Mouse (Mus musculus): ENCODE data around the gene Fchsd2. TPM values are rescaled to one million over a fixed set of nuclear protein-coding genes. Genes with fewer than 3 reads are reported as not detected.

Gene Fchsd2
- polyA plus RNA-seq, 1 experiment from 2014 or later = 20.1 TPM

DNA sequence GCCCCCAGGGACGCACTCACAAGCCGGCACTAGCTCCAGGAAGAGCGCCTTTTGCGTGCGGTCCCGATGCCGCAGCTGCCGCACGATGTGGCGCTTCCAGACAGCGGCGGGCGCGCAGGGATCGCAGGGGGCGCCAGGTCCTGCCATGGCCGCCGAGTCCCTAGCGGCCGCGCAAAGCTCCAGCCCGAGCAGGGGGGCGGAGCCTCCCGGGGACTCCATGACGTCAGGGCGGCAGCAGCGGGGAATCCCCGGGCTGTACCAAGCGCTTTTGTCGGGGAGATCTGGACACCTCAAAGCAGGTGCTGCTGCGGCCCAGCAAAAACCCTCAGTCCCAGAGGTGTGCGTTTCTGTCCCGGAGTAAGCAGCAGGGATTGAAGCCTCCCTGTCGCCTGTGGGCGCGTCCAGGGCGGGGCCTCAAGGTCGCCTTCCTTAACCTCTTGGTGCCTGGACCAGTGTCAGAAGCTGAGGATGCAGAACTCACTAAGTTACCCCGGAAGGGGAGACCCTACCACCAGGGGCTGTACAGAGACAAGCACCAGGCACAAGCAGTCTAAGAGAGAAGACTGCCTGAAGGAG, 209.3 kb downstream of the Fchsd2 start, which contains the start of gene Atg16l2:
Gene Atg16l2, minus strand, starts transcription at position 371 of the 576 bp plus-strand sequence.
- peak; percentile 71 for TF ChIP-seq CTCF (IDR thresholded peaks at IDR 0.05; ENCODE audit: low read depth)
- Histone ChIP-seq H3K27ac (ENCODE audit: low read depth, low read length) (peak within 1 kb of the TSS; percentile 54), H3K27me3 (replicated peaks; ENCODE audit: control insufficient read depth, insufficient read depth, low read length) (no peaks in the 10 kb centered on the region), H3K9me3 (ENCODE audit: control insufficient read depth) (no peaks in the 10 kb centered on the region), H3K4me1 (replicated peaks; ENCODE audit: control insufficient read depth, insufficient read depth, low read length) (peaks cover 3% of the 10 kb centered on the region; the same call in 1 of the 2 replicates), H3K36me3 (ENCODE audit: control insufficient read depth, insufficient read depth) (no peaks in the 10 kb centered on the region), H3K9ac (ENCODE audit: low read depth, low read length) (peak within 1 kb of the TSS; percentile 73), H3K4me2 (replicated peaks; ENCODE audit: low read depth) (peak within 1 kb of the TSS; percentile 96), H3K4me3 (ENCODE audit: low read depth, low read length) (peak within 1 kb of the TSS; percentile 75)
- peak; percentile 92 for ATAC-seq
- WGBS = under 1% methylated on average over 39 of the region's 39 CpGs

DNA sequence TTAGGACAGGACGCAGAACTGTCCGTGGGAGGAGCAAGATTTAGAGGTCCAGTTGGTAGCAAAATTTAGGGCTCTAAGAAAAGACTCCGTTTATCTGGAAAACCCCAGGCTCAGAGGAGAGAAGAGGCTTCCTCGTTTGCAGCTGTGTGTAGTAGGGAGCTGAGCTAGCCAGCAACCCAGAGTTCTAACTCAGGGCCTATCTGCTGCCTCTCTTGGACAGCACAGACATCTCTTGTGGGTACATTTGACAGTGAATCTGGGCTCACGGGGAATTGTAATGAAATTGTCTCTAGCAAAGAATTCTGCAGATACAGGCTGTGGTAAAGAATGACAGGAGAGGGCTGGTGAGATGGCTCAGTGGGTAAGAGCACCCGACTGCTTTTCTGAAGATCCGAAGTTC, 210.0 kb downstream of the Fchsd2 start:
- TF ChIP-seq CTCF (IDR thresholded peaks at IDR 0.05; ENCODE audit: low read depth) = no peak
- Histone ChIP-seq H3K4me2 (replicated peaks; ENCODE audit: low read depth) (peak overlapping the region; percentile 96), H3K27me3 (replicated peaks; ENCODE audit: control insufficient read depth, insufficient read depth, low read length) (no peaks in the 10 kb centered on the region), H3K36me3 (ENCODE audit: control insufficient read depth, insufficient read depth) (no peaks in the 10 kb centered on the region), H3K4me1 (replicated peaks; ENCODE audit: control insufficient read depth, insufficient read depth, low read length) (no peaks in the 10 kb centered on the region; the same call in 1 of the 2 replicates), H3K9ac (ENCODE audit: low read depth, low read length) (peak overlapping the region; percentile 73; the same call in 1 of the 2 replicates), H3K4me3 (ENCODE audit: low read depth, low read length) (peak overlapping the region; percentile 75), H3K27ac (ENCODE audit: low read depth, low read length) (no peak overlapping the region; the same call in 1 of the 2 replicates), H3K9me3 (ENCODE audit: control insufficient read depth) (no peaks in the 10 kb centered on the region)
- WGBS = 37% methylated on average over 7 of the region's 7 CpGs
- ATAC-seq = no peak

DNA sequence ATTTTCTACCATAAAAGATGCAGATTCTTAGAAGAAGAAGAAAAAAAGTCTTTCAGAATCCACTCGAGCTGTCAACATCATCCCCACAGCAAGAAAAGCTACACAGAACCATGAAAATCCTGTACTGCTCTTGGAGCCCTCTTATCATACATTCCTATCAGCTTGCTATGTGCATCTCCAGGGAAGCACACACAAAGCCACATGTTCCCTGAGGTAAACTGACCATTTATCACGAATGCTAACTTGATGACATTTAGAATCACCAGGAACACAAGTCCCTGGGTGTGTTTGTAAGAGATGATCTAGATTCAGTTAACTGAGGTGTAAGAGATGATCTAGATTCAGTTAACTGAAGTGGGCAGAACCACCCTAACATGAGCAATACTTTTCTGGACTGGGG, 214.2 kb downstream of the Fchsd2 start:
- no peak overlapping the region for H3K27ac ChIP-seq (ENCODE audit: low read depth, low read length)
- H3K9ac ChIP-seq (ENCODE audit: low read depth, low read length) = no peak overlapping the region
- no peak for ATAC-seq
- no peaks in the 10 kb centered on the region for H3K4me1 ChIP-seq (replicated peaks; ENCODE audit: control insufficient read depth, insufficient read depth, low read length)
- H3K9me3 ChIP-seq (ENCODE audit: control insufficient read depth) = no peaks in the 10 kb centered on the region
- no peaks in the 10 kb centered on the region for H3K27me3 ChIP-seq (replicated peaks; ENCODE audit: control insufficient read depth, insufficient read depth, low read length)
- no peaks in the 10 kb centered on the region for H3K36me3 ChIP-seq (ENCODE audit: control insufficient read depth, insufficient read depth)
- no peak overlapping the region for H3K4me2 ChIP-seq (replicated peaks; ENCODE audit: low read depth)
- H3K4me3 ChIP-seq (ENCODE audit: low read depth, low read length) = no peak overlapping the region
- WGBS = 34% methylated on average over 2 of the region's 2 CpGs
- TF ChIP-seq CTCF (IDR thresholded peaks at IDR 0.05; ENCODE audit: low read depth) = no peak

DNA sequence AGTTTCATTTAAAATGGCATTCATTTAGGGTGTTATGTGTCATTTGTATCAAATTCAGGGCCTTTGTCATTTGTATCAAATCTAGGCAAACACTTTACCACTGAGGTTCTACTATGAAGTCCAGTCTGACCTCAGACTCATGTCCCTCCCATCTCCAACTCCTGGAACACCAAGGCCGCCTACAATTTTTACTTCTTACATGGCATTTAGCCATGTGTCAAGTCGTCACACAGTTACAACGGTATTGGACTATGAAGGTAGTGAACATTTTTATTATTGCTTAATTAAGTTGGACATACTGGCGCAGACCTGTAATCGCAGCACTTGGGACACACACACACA, 217.3 kb downstream of the Fchsd2 start:
- no peak for TF ChIP-seq CTCF (IDR thresholded peaks at IDR 0.05; ENCODE audit: low read depth)
- H3K27me3 ChIP-seq (replicated peaks; ENCODE audit: control insufficient read depth, insufficient read depth, low read length) = no peaks in the 10 kb centered on the region
- WGBS = 36% methylated on average over 5 of the region's 5 CpGs
- H3K4me1 ChIP-seq (replicated peaks; ENCODE audit: control insufficient read depth, insufficient read depth, low read length) = no peaks in the 10 kb centered on the region
- peak overlapping the region; percentile 85 for H3K27ac ChIP-seq (ENCODE audit: low read depth, low read length)
- H3K4me2 ChIP-seq (replicated peaks; ENCODE audit: low read depth) = peak overlapping the region; percentile 71
- H3K4me3 ChIP-seq (ENCODE audit: low read depth, low read length) = peak overlapping the region; percentile 44
- H3K9ac ChIP-seq (ENCODE audit: low read depth, low read length) = 0 out of 2 replicates have a peak overlapping the region, but pooled peaks have one; percentile 54
- H3K36me3 ChIP-seq (ENCODE audit: control insufficient read depth, insufficient read depth) = no peaks in the 10 kb centered on the region
- H3K9me3 ChIP-seq (ENCODE audit: control insufficient read depth) = no peaks in the 10 kb centered on the region
- no peak for ATAC-seq

DNA sequence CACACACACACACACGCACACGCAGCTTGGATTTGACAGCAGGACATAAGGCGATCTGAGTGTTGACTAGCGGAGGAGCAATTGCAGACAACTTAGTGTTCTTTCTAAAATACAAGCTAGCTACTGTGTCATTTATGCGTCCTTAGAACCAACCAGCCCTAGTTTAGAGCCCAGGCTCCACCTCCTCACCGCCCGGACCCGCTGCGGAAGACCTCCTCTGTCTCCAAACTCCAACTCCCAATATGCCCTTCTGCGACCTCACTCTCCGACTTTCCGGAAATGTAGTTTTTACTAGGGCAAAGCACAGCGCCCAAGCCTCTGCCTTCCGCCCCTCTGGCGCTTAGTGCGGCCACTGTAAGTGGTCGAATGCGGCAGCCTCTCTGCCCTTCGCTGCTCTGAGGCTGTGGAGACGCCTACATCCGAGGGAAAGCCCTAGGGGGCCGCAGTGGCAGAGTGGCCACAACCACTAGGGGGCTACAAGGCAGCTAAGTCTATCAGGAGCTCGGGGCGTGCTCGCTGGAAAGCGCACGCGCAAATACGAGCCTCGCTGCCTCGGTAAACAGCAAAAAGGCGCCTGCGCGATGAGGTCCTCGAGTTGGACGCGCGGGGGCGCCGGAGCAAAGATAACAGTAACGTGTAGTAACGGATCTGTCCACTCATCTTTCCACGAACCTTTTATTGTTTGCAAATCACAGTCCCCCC, 217.8 kb downstream of the Fchsd2 start:
- peak overlapping the region; percentile 71 for H3K4me2 ChIP-seq (replicated peaks; ENCODE audit: low read depth)
- H3K27me3 ChIP-seq (replicated peaks; ENCODE audit: control insufficient read depth, insufficient read depth, low read length) = no peaks in the 10 kb centered on the region
- peak; percentile 96 for TF ChIP-seq CTCF (IDR thresholded peaks at IDR 0.05; ENCODE audit: low read depth)
- no peaks in the 10 kb centered on the region for H3K9me3 ChIP-seq (ENCODE audit: control insufficient read depth)
- WGBS = under 1% methylated on average over 43 of the region's 43 CpGs
- H3K4me3 ChIP-seq (ENCODE audit: low read depth, low read length) = peak overlapping the region; percentile 44
- peak overlapping the region; percentile 85 for H3K27ac ChIP-seq (ENCODE audit: low read depth, low read length)
- no peaks in the 10 kb centered on the region for H3K36me3 ChIP-seq (ENCODE audit: control insufficient read depth, insufficient read depth)
- peak overlapping the region; percentile 54 for H3K9ac ChIP-seq (ENCODE audit: low read depth, low read length)
- peak; percentile 92 for ATAC-seq
- no peaks in the 10 kb centered on the region for H3K4me1 ChIP-seq (replicated peaks; ENCODE audit: control insufficient read depth, insufficient read depth, low read length)

DNA sequence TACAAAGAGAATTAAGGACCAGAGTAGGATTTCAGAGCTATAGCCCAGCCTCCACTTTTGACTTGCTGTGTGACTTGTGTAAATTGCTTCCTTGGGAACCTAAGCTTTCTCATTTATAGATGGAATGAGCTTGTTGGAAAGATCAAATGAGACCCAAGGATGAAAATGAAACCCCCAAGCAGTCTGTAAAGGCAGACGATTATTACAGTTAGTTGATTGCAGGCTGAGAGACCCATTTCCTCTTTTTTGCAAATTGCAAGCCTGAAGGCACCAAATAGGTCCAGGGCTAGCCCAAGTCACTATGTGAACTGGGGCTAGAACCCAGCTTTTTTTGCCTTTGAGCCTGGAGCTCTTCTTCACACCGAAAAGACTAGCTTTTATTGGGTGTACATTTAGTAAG, 218.4 kb downstream of the Fchsd2 start:
- WGBS = 35% methylated on average over 2 of the region's 2 CpGs
- Histone ChIP-seq H3K4me3 (ENCODE audit: low read depth, low read length) (0 out of 2 replicates have a peak overlapping the region, but pooled peaks have one; percentile 44), H3K4me1 (replicated peaks; ENCODE audit: control insufficient read depth, insufficient read depth, low read length) (no peaks in the 10 kb centered on the region), H3K9ac (ENCODE audit: low read depth, low read length) (no peak overlapping the region), H3K9me3 (ENCODE audit: control insufficient read depth) (no peaks in the 10 kb centered on the region), H3K27ac (ENCODE audit: low read depth, low read length) (no peak overlapping the region), H3K27me3 (replicated peaks; ENCODE audit: control insufficient read depth, insufficient read depth, low read length) (no peaks in the 10 kb centered on the region), H3K4me2 (replicated peaks; ENCODE audit: low read depth) (peak overlapping the region; percentile 71), H3K36me3 (ENCODE audit: control insufficient read depth, insufficient read depth) (no peaks in the 10 kb centered on the region)
- ATAC-seq = no peak
- no peak for TF ChIP-seq CTCF (IDR thresholded peaks at IDR 0.05; ENCODE audit: low read depth)

All from intestine, postnatal 0 days (tissue).